Mouse (Mus musculus) ovary, postnatal 10 days (tissue): ENCODE results near the gene Gtf3c3.
A peak's percentile ranks its signal among the peaks of the same experiment; 100 is the strongest.

Experiments
- DNase-seq: peaks from one replicate; pipeline ENCODE4 v3.0.0; 2022; ENCODE audit warnings: low spot score

Gene Gtf3c3

GRCm38 (mm10) chr1:54438340-54439079, at the start of gene Gtf3c3:
TSS of gene Gtf3c3 (minus strand) at chr1:54438971.
- DNase-seq = peak; percentile 73

GRCm38 (mm10) chr1:54484744-54485420, 46.1 kb upstream of the Gtf3c3 start:
- no peak for DNase-seq

- no peak for DNase-seq
Observed at GRCm38 (mm10) chr1:54480491-54480890, 41.7 kb upstream of the Gtf3c3 start.

GRCm38 (mm10) chr1:54468662-54469061, 29.9 kb upstream of the Gtf3c3 start:
- no peak for DNase-seq

- no peak for DNase-seq
Observed at GRCm38 (mm10) chr1:54467366-54467765, 28.6 kb upstream of the Gtf3c3 start.

GRCm38 (mm10) chr1:54452116-54452515, 13.3 kb upstream of the Gtf3c3 start:
- no peak for DNase-seq

- no peak for DNase-seq
Observed at GRCm38 (mm10) chr1:54448833-54449232, 10.1 kb upstream of the Gtf3c3 start.

- DNase-seq = no peak
Observed at GRCm38 (mm10) chr1:54443641-54444040, 4.9 kb upstream of the Gtf3c3 start.

- no peak for DNase-seq
Observed at GRCm38 (mm10) chr1:54439080-54439476, 307 bp upstream of the Gtf3c3 start.

- DNase-seq = no peak
Observed at GRCm38 (mm10) chr1:54422195-54422750, 16.5 kb downstream of the Gtf3c3 start.

GRCm38 (mm10) chr1:54421670-54422069, 17.1 kb downstream of the Gtf3c3 start:
- DNase-seq = no peak

- DNase-seq = no peak
Observed at GRCm38 (mm10) chr1:54402736-54403135, 36.0 kb downstream of the Gtf3c3 start.

- DNase-seq = no peak
Observed at GRCm38 (mm10) chr1:54384221-54384620, 54.5 kb downstream of the Gtf3c3 start.

GRCm38 (mm10) chr1:54380978-54381914, 57.5 kb downstream of the Gtf3c3 start:
- no peak for DNase-seq

GRCm38 (mm10) chr1:54377506-54378051, 61.2 kb downstream of the Gtf3c3 start:
- no peak for DNase-seq

- DNase-seq = no peak
Observed at GRCm38 (mm10) chr1:54356566-54356965, 82.2 kb downstream of the Gtf3c3 start.

GRCm38 (mm10) chr1:54355485-54355884, 83.3 kb downstream of the Gtf3c3 start:
- DNase-seq = no peak

GRCm38 (mm10) chr1:54354786-54355185, 84.0 kb downstream of the Gtf3c3 start:
- DNase-seq = no peak
